Mouse (Mus musculus) thymus, adult 2 months (tissue): ENCODE results near the gene Srrm4.

Experiments
- CTCF ChIP-seq: fragments of 200-500 bp; IDR thresholded peaks from 2 replicates; pipeline ENCODE4 v1.5.1; 2012; ENCODE audit warnings: mild to moderate bottlenecking, control low read depth, low read length, moderate library complexity, borderline replicate concordance; ENCODE audit not compliant: control insufficient read depth, poor library complexity, insufficient read depth; ENCODE audit errors: extremely low read depth
- POLR2A ChIP-seq: fragments of 200-500 bp; IDR thresholded peaks from 2 replicates; pipeline ENCODE4 v1.6.1; 2012; ENCODE audit warnings: mild to moderate bottlenecking, low read length, control low read depth, moderate library complexity; ENCODE audit not compliant: control insufficient read depth, poor library complexity, insufficient read depth; ENCODE audit errors: extremely low read depth

- TF ChIP-seq POLR2A (no peak), CTCF (no peak)
Observed at GRCm38 (mm10) chr5:116409689-116410590, 181.7 kb downstream of the Srrm4 start.
